Mouse (Mus musculus) liver, embryonic 14.5 days (tissue): ENCODE data around the gene Fut2.

ENCODE experiments used
- CTCF ChIP-seq: IDR thresholded peaks from 2 replicates; pipeline ENCODE4 v1.5.1; 2016; ENCODE audit warnings: antibody characterized with exemption, low read depth, control low read depth
- EP300 ChIP-seq: IDR thresholded peaks from 2 replicates; pipeline ENCODE4 v1.6.1; 2016; ENCODE audit warnings: antibody characterized with exemption, low read depth

GRCm38 (mm10) chr7:45666161-45666560, at the start of gene Fut2:
- TF ChIP-seq EP300 = no peak
- no peak for TF ChIP-seq CTCF
